Mouse (Mus musculus) kidney, adult 2 months (tissue): Measurements from ENCODE around the gene Mroh8. TPM values are rescaled to one million over a fixed set of nuclear protein-coding genes. Genes with fewer than 3 reads are reported as not detected.
"Not testable (repeated sequence)": the region's sequence is repeated elsewhere in the genome, so short reads cannot be mapped to it uniquely, and the experiment has no call there.

Experiments used
- DNase-seq: peaks from one replicate; pipeline ENCODE4 v3.0.0; 2021
- H3K27ac ChIP-seq: fragments of 200-500 bp; 2 replicates; pipeline ENCODE4 v1.5.1; 2012; ENCODE audit warnings: low read depth, low read length, control low read depth, inconsistent platforms; ENCODE audit not compliant: insufficient read depth
- H3K27me3 ChIP-seq: fragments of 200-500 bp; replicated peaks from 2 replicates; pipeline ENCODE4 v1.6.1; 2012; ENCODE audit warnings: mild to moderate bottlenecking, moderate library complexity, low read length, inconsistent platforms; ENCODE audit not compliant: control insufficient read depth, insufficient read depth
- H3K36me3 ChIP-seq: fragments of 200-500 bp; 2 replicates; pipeline ENCODE4 v1.6.1; 2012; ENCODE audit warnings: mild to moderate bottlenecking, moderate library complexity, low read length, inconsistent platforms; ENCODE audit not compliant: control insufficient read depth, insufficient read depth
- H3K4me1 ChIP-seq: fragments of 200-500 bp; 2 replicates; pipeline ENCODE4 v1.6.1; 2011; ENCODE audit warnings: low read length; ENCODE audit not compliant: control insufficient read depth, insufficient read depth
- H3K4me3 ChIP-seq: fragments of 200-500 bp; 2 replicates; pipeline ENCODE4 v1.5.1; 2011; ENCODE audit warnings: mild to moderate bottlenecking, low read depth, low read length, control low read depth; ENCODE audit not compliant: insufficient read depth
- CTCF ChIP-seq: fragments of 200-500 bp; conservative IDR thresholded peaks from 2 replicates; pipeline ENCODE4 v1.5.1; 2011; ENCODE audit warnings: low read depth, mild to moderate bottlenecking, control low read depth, low read length, moderate library complexity, mixed read lengths; ENCODE audit not compliant: insufficient read depth, insufficient read length
- POLR2A ChIP-seq: fragments of 200-500 bp; IDR thresholded peaks from one replicate; pipeline ENCODE4 v1.6.1; 2011; ENCODE audit warnings: low read depth, low read length, control low read depth
- WGBS: fragments of 180-500 bp; shearing (Covaris S2); methylation state at CpG from one replicate; pipeline ENCODE4 v1.1.7; 2018; 5-methylcytosine and 5-hydroxymethylcytosine counted together
- polyA plus RNA-seq: library from polyadenylated mRNA; depleted of rRNA; stranded (reverse); fragments of >200 nt; gene quantifications from 2 replicates; pipeline ENCODE4 v1.2.3, GENCODE M21; 2012

Mroh8 gene
- polyA plus RNA-seq, 1 experiment: 0.13 TPM

- 49% methylated on average over 6 of the region's 6 CpGs for WGBS
Observed at GRCm38 (mm10) chr2:157201081-157201830, 78.1 kb downstream of the Mroh8 start.

GRCm38 (mm10) chr2:157198405-157198804, 80.9 kb downstream of the Mroh8 start:
- WGBS: 98% methylated on average over 11 of the region's 11 CpGs
- H3K4me1 ChIP-seq, DNase-seq, H3K27ac ChIP-seq, H3K36me3 ChIP-seq, H3K27me3 ChIP-seq, H3K4me3 ChIP-seq: not testable (repeated sequence)

More at GRCm38 (mm10) chr2:157201081-157201830, 78.1 kb downstream of the Mroh8 start:
- DNase-seq: peak; percentile 64
- no peak for TF ChIP-seq POLR2A
- TF ChIP-seq CTCF: no peak
- Histone ChIP-seq H3K27me3 (no peaks in the 10 kb centered on the region), H3K4me1 (peaks cover 4% of the 10 kb centered on the region; the same call in 1 of the 2 replicates), H3K36me3 (no peaks in the 10 kb centered on the region), H3K4me3 (0 out of 2 replicates have a peak overlapping the region, but pooled peaks have one; percentile 9), H3K27ac (peak overlapping the region; percentile 53; the same call in 1 of the 2 replicates)

- Histone ChIP-seq H3K27me3 (no peaks in the 10 kb centered on the region), H3K4me1 (no peaks in the 10 kb centered on the region), H3K4me3 (no peak overlapping the region), H3K27ac (no peak overlapping the region), H3K36me3 (peaks cover 2% of the 10 kb centered on the region)
- no peak for DNase-seq
- 98% methylated on average over 4 of the region's 4 CpGs for WGBS
- TF ChIP-seq CTCF (no peak), POLR2A (no peak)
Observed at GRCm38 (mm10) chr2:157190651-157191050, 88.7 kb downstream of the Mroh8 start.

DNA sequence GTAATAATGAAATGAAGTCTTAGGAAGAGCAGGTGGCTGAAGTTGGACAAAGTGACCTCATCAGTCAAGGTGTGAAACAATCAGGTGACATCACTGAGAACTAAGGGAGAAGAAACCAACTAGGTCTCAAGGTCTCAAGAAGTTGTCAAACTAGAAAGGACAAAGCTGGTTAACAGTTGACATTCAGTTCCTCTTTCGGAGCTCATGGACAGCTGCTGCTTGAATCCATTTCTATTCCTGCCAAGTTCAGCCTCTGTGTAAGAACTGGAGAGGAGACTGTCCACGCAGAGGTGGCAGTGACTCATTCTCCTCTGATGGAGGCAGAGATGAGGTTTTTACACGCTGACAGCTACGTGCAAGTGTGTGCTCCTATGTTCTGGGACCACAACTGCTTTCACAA, 92.1 kb downstream of the Mroh8 start:
- Histone ChIP-seq H3K27ac (no peak overlapping the region), H3K4me1 (no peaks in the 10 kb centered on the region), H3K27me3 (no peaks in the 10 kb centered on the region), H3K4me3 (no peak overlapping the region), H3K36me3 (no peaks in the 10 kb centered on the region; the same call in none of the 2 replicates)
- no peak for TF ChIP-seq CTCF
- TF ChIP-seq POLR2A: no peak
- WGBS: 82% methylated on average over 4 of the region's 4 CpGs
- DNase-seq: no peak

DNA sequence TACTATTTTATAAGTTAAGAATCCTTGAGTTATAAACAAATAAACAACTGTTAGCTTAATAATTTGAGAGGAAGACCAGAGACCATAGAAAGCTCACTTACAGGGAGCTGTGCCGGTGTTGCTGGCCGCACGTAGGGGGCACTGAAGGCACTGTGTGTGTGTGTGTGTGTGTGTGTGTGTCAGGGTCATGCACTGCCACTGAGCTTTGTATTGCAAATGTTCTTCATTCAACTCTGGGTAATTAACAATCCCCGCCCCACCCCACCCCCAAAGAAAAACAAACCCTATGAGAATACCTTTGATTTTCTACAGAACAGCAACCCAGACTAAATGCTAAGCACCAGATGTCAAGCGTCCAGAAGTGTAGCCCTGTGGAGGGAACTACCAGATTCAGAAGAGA, 92.8 kb downstream of the Mroh8 start:
- Histone ChIP-seq H3K27me3 (no peaks in the 10 kb centered on the region), H3K4me1 (no peaks in the 10 kb centered on the region), H3K27ac (no peak overlapping the region), H3K4me3 (no peak overlapping the region), H3K36me3 (no peaks in the 10 kb centered on the region; the same call in 1 of the 2 replicates)
- 43% methylated on average over 5 of the region's 5 CpGs for WGBS
- no peak for DNase-seq
- TF ChIP-seq POLR2A (no peak), CTCF (no peak)

GRCm38 (mm10) chr2:157185022-157185660, 94.2 kb downstream of the Mroh8 start:
- WGBS: 95% methylated on average over 13 of the region's 13 CpGs
- TF ChIP-seq POLR2A (no peak), CTCF (no peak)
- DNase-seq: no peak
- Histone ChIP-seq H3K4me3 (no peak overlapping the region), H3K27me3 (no peaks in the 10 kb centered on the region), H3K4me1 (no peaks in the 10 kb centered on the region), H3K27ac (no peak overlapping the region), H3K36me3 (no peaks in the 10 kb centered on the region; the same call in 1 of the 2 replicates)

- WGBS: 72% methylated on average over 6 of the region's 6 CpGs
- Histone ChIP-seq H3K27me3 (no peaks in the 10 kb centered on the region), H3K4me3 (no peak overlapping the region), H3K27ac (no peak overlapping the region), H3K36me3 (no peaks in the 10 kb centered on the region), H3K4me1 (no peaks in the 10 kb centered on the region)
- no peak for DNase-seq
- TF ChIP-seq POLR2A (no peak), CTCF (no peak)
Observed at GRCm38 (mm10) chr2:157178167-157178566, 101.2 kb downstream of the Mroh8 start.
